In the genomic region with DNA sequence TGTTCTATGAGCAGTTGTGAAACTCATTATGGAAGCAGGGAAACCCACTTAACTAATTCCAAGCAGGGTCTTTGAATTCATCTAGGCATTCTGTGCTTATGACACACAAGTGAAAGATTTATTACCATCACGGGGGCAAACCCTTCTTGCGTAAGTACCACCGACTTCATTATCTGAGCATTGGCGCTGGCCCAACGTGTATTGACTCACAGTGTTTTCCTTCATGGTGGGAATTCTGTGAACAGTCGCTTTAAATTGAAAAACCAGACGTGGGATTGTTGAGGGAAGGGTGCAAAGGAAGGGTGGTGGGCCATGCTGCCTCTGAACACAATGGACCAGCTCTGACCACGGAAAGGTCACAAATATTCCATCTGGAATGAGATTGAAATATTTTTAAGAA, we compare ENCODE assay signal across 14 mouse cellular contexts. TPM values are rescaled to one million over a fixed set of nuclear protein-coding genes. Genes with fewer than 3 reads are reported as not detected.
DNase-seq lines count a peak whose midpoint lies in the region; ATAC-seq and TF ChIP-seq lines count a peak whose summit lies in the region.
"Had no signal": no experiment of that assay in that cellular context is flagged by ENCODE, and none has a peak within 500 bp of the region (broad histone marks: within the 10 kb centered on the region; RNA-seq: fewer than 3 reads in every experiment).

No protein-coding gene starts in this region.

- TF ChIP-seq POLR2A in myocyte (IDR thresholded peaks at IDR 0.05; ENCODE audit: insufficient read length, low read depth), result no peak

- no peak overlapping the region for H3K4me2 ChIP-seq in forebrain, embryonic 14.5 days (ENCODE audit: low read length)
- H3K4me2 ChIP-seq in forebrain, embryonic 13.5 days, result no peak overlapping the region
- no peak overlapping the region for H3K4me2 ChIP-seq in midbrain, embryonic 14.5 days (ENCODE audit: low read length)
- H3K4me2 ChIP-seq in midbrain, postnatal 0 days (ENCODE audit: low read depth, low read length, poor library complexity, severe bottlenecking), result no peak overlapping the region
- peak overlapping the region; percentile 51 for H3K4me2 ChIP-seq in myocyte (ENCODE audit: low read depth)
- H3K4me2 ChIP-seq: limb, embryonic 13.5 days had no signal

- no peaks in the 10 kb centered on the region for H3K9me3 ChIP-seq in forebrain, embryonic 14.5 days (replicated peaks; ENCODE audit: control insufficient read depth, low read length)
- H3K9me3 ChIP-seq in forebrain, embryonic 13.5 days (replicated peaks), result no peaks in the 10 kb centered on the region
- H3K9me3 ChIP-seq in midbrain, embryonic 14.5 days (ENCODE audit: control insufficient read depth, low read length), result no peaks in the 10 kb centered on the region
- no peaks in the 10 kb centered on the region for H3K9me3 ChIP-seq in midbrain, postnatal 0 days (ENCODE audit: low read length)
- H3K9me3 ChIP-seq: forebrain, embryonic 10.5 days; limb, embryonic 13.5 days had no signal

- no peak overlapping the region for H3ac ChIP-seq in myocyte (ENCODE audit: control insufficient read depth, insufficient read length)

- no peak overlapping the region for H3K27ac ChIP-seq in forebrain, embryonic 14.5 days (ENCODE audit: low read depth, low read length)
- H3K27ac ChIP-seq in forebrain, embryonic 13.5 days, result no peak overlapping the region
- H3K27ac ChIP-seq in midbrain, embryonic 14.5 days (replicated peaks; ENCODE audit: low read depth, low read length), result no peak overlapping the region
- H3K27ac ChIP-seq in midbrain, postnatal 0 days (ENCODE audit: low read depth, low read length), result no peak overlapping the region
- H3K27ac ChIP-seq: forebrain, embryonic 10.5 days; layer of hippocampus, adult 2 months; limb, embryonic 13.5 days had no signal

- no peaks in the 10 kb centered on the region for H3K36me3 ChIP-seq in forebrain, embryonic 14.5 days (ENCODE audit: control insufficient read depth, insufficient read depth, low read length)
- H3K36me3 ChIP-seq in forebrain, embryonic 13.5 days (ENCODE audit: poor library complexity, severe bottlenecking), result no peaks in the 10 kb centered on the region
- H3K36me3 ChIP-seq in midbrain, embryonic 14.5 days (ENCODE audit: control insufficient read depth, insufficient read depth, low read length), result no peaks in the 10 kb centered on the region
- no peaks in the 10 kb centered on the region for H3K36me3 ChIP-seq in midbrain, postnatal 0 days (ENCODE audit: insufficient read depth, low read length)
- H3K36me3 ChIP-seq in myocyte (ENCODE audit: control insufficient read depth, insufficient read depth), result no peaks in the 10 kb centered on the region
- H3K36me3 ChIP-seq: forebrain, embryonic 10.5 days; limb, embryonic 13.5 days had no signal

- intact Hi-C loops in gastrocnemius, postnatal 14 days (cut with DNase I; ENCODE audit: low total_unique reads), result no loop called here

- H3K27me3 ChIP-seq in forebrain, embryonic 14.5 days (replicated peaks; ENCODE audit: control insufficient read depth, insufficient read depth, low read length), result no peaks in the 10 kb centered on the region
- no peaks in the 10 kb centered on the region for H3K27me3 ChIP-seq in forebrain, embryonic 13.5 days
- no peaks in the 10 kb centered on the region for H3K27me3 ChIP-seq in midbrain, embryonic 14.5 days (ENCODE audit: control insufficient read depth, insufficient read depth, low read length)
- H3K27me3 ChIP-seq in midbrain, postnatal 0 days (ENCODE audit: insufficient read depth, low read length), result no peaks in the 10 kb centered on the region
- H3K27me3 ChIP-seq in myocyte (ENCODE audit: control insufficient read depth, insufficient read depth, insufficient read length), result no peaks in the 10 kb centered on the region
- H3K27me3 ChIP-seq: Patski had no signal

- H3K79me2 ChIP-seq in myocyte (ENCODE audit: control insufficient read depth, insufficient read depth), result no peaks in the 10 kb centered on the region

- WGBS in forebrain, embryonic 14.5 days, result 36% methylated on average over 8 of the region's 8 CpGs
- 55% methylated on average over 8 of the region's 8 CpGs for WGBS in forebrain, embryonic 13.5 days
- WGBS in midbrain, embryonic 14.5 days, result 69% methylated on average over 8 of the region's 8 CpGs
- 64% methylated on average over 8 of the region's 8 CpGs for WGBS in midbrain, postnatal 0 days

- H3K4me1 ChIP-seq in forebrain, embryonic 14.5 days (ENCODE audit: control insufficient read depth, insufficient read depth, low read length), result no peaks in the 10 kb centered on the region; the same call in none of the 2 replicates
- 0 out of 2 replicates have a peak, but pooled peaks cover 3% of the 10 kb centered on the region for H3K4me1 ChIP-seq in forebrain, embryonic 13.5 days
- H3K4me1 ChIP-seq in midbrain, embryonic 14.5 days (ENCODE audit: control insufficient read depth, insufficient read depth, low read length), result no peaks in the 10 kb centered on the region
- H3K4me1 ChIP-seq in midbrain, postnatal 0 days (ENCODE audit: insufficient read depth, low read length), result no peaks in the 10 kb centered on the region
- H3K4me1 ChIP-seq: limb, embryonic 13.5 days had no signal

- H3K9ac ChIP-seq in forebrain, embryonic 14.5 days (ENCODE audit: low read length), result no peak overlapping the region
- no peak overlapping the region for H3K9ac ChIP-seq in forebrain, embryonic 13.5 days
- no peak overlapping the region for H3K9ac ChIP-seq in midbrain, embryonic 14.5 days (replicated peaks; ENCODE audit: low read length)
- H3K9ac ChIP-seq in midbrain, postnatal 0 days (replicated peaks; ENCODE audit: low read length, poor library complexity, severe bottlenecking), result no peak overlapping the region
- H3K9ac ChIP-seq: limb, embryonic 13.5 days had no signal

- peak; percentile 51 for DNase-seq in forebrain, embryonic 14.5 days (ENCODE audit: low spot score)
- peak; percentile 24 for DNase-seq in midbrain, embryonic 14.5 days
- DNase-seq in midbrain, postnatal 0 days (ENCODE audit: low spot score), result no peak
- peak; percentile 15 for DNase-seq in gastrocnemius, postnatal 14 days
- DNase-seq in c-Kit-positive CD71-positive TER-119-positive erythroid progenitor cells, embryonic 14.5 days (ENCODE audit: low spot score), result no peak
- DNase-seq in frontal cortex, adult 2 months (ENCODE audit: extremely low spot score in 1 of 2, low spot score in 1 of 2), result no peak

- ATAC-seq in forebrain, embryonic 14.5 days, result no peak
- ATAC-seq in forebrain, embryonic 13.5 days, result no peak
- ATAC-seq in midbrain, embryonic 14.5 days (ENCODE audit: low FRiP score, low TSS enrichment), result no peak
- no peak for ATAC-seq in midbrain, postnatal 0 days (ENCODE audit: low FRiP score)
- ATAC-seq: intestine, postnatal 0 days; Patski had no signal

- no peak for TF ChIP-seq CTCF in midbrain, postnatal 0 days (IDR thresholded peaks at IDR 0.05)

- no peak overlapping the region for H3K4me3 ChIP-seq in forebrain, embryonic 14.5 days (ENCODE audit: low read depth, low read length)
- no peak overlapping the region for H3K4me3 ChIP-seq in forebrain, embryonic 13.5 days
- H3K4me3 ChIP-seq in midbrain, embryonic 14.5 days (replicated peaks; ENCODE audit: low read depth, low read length), result no peak overlapping the region
- H3K4me3 ChIP-seq in midbrain, postnatal 0 days (ENCODE audit: low read depth, low read length), result no peak overlapping the region
- H3K4me3 ChIP-seq in myocyte, result no peak overlapping the region
- H3K4me3 ChIP-seq: forebrain, embryonic 10.5 days; layer of hippocampus, adult 2 months; limb, embryonic 13.5 days had no signal

TF ChIP-seq in myocyte, 11 proteins besides CTCF, POLR2A, EP300 and RAD21:
- peak; percentile 64; the same call in 1 of the 2 replicates for TF ChIP-seq CEBPB (IDR thresholded peaks at IDR 0.05; ENCODE audit: insufficient read depth, poor library complexity, severe bottlenecking)
- TF ChIP-seq TCF12 (IDR thresholded peaks at IDR 0.05; ENCODE audit: insufficient read depth, poor library complexity, severe bottlenecking), result no peak
- TF ChIP-seq MYOG (IDR thresholded peaks at IDR 0.05; ENCODE audit: control insufficient read depth in 1 of 3, insufficient read depth in 1 of 3, insufficient read length in 2 of 3, low read depth in 2 of 3), result no peak
- no peak for TF ChIP-seq MYOD1 (IDR thresholded peaks at IDR 0.05; ENCODE audit: control insufficient read depth in 1 of 3, insufficient read length in 2 of 3, low read depth in 2 of 3)

RNA-seq across cellular contexts. Expression of gene Hoxa1, which starts 55.9 kb away (rescaled TPM):
- polyA plus RNA-seq in forebrain, embryonic 14.5 days (2014; fragmentation: Nextera tagmentation; extraction: Ambion mirVana), result not detected in 2 replicates
- not detected in 2 replicates for polyA plus RNA-seq in forebrain, embryonic 13.5 days (2015; fragmentation: Nextera tagmentation; extraction: Ambion mirVana)
- 0.26 and 0.61 TPM in 2 replicates for polyA plus RNA-seq in midbrain, embryonic 14.5 days (2014; fragmentation: Nextera tagmentation; extraction: Ambion mirVana)
- 0.27 TPM in 1 of 2 replicates, not detected in the other for total RNA-seq in midbrain, postnatal 0 days (2014; rRNA removed)
- polyA plus RNA-seq in midbrain, postnatal 0 days (2015; fragmentation: Nextera tagmentation; extraction: Ambion mirVana), result 0.16 TPM in 1 of 2 replicates, not detected in the other
- under 1 TPM; 0.16 to 0.20 TPM for total RNA-seq in gastrocnemius, postnatal 14 days (2021)
- polyA plus RNA-seq in myocyte (2012; fragmentation: generic; extraction: Trizol), result 2.0 TPM
- 0.04 TPM in 1 of 2 replicates, not detected in the other for polyA plus RNA-seq in frontal cortex, adult 2 months (2012; rRNA removed)
- total RNA-seq: layer of hippocampus, adult 2 months had no signal
- polyA plus RNA-seq: cortical plate, adult 2 months; forebrain, embryonic 10.5 days had no signal

Comparison
In these comparisons a context has a peak if more than half of its experiments do, and no peak if none do; other contexts are left out.
1. DNase-seq: peak in forebrain, embryonic 14.5 days (single experiment), midbrain, embryonic 14.5 days (single experiment) and gastrocnemius, postnatal 14 days (single experiment); none in midbrain, postnatal 0 days (single experiment), c-Kit-positive CD71-positive TER-119-positive erythroid progenitor cells, embryonic 14.5 days (single experiment) and frontal cortex, adult 2 months (0 of 2).